Mouse (Mus musculus) E14TG2a.4 (cell line): ENCODE data around the gene Cdc27.
"Not testable (repeated sequence)": the region's sequence is repeated elsewhere in the genome, so short reads cannot be mapped to it uniquely, and the experiment has no call there.

Source experiments
- H3K27me3 ChIP-seq: 2 replicates; pipeline ENCODE4 v1.6.1; 2014; ENCODE audit warnings: low read length, control low read depth; ENCODE audit not compliant: insufficient read depth
- H3K36me3 ChIP-seq: 2 replicates; pipeline ENCODE4 v1.6.1; 2014; ENCODE audit warnings: low read length, control low read depth; ENCODE audit not compliant: insufficient read depth
- H3K4me1 ChIP-seq: replicated peaks from 2 replicates; pipeline ENCODE4 v1.6.1; 2014; ENCODE audit warnings: low read depth, low read length, control low read depth
- H3K4me3 ChIP-seq: replicated peaks from 2 replicates; pipeline ENCODE4 v1.5.1; 2014; ENCODE audit warnings: mild to moderate bottlenecking, low read length
- H3K9me3 ChIP-seq: 2 replicates; pipeline ENCODE4 v1.6.1; 2014; ENCODE audit warnings: low read length, control low read depth
- CTCF ChIP-seq: conservative IDR thresholded peaks from 2 replicates; pipeline ENCODE4 v1.5.1; 2014; ENCODE audit warnings: low read length
- NANOG ChIP-seq: IDR thresholded peaks from 2 replicates; pipeline ENCODE4 v1.6.1; 2014; ENCODE audit warnings: borderline replicate concordance, low read length, mixed read lengths
- POU5F1 ChIP-seq: IDR thresholded peaks from 2 replicates; pipeline ENCODE4 v1.6.1; 2014; ENCODE audit warnings: low read length, borderline replicate concordance

Gene Cdc27

GRCm38 (mm10) chr11:104578074-104578473, 27.7 kb upstream of the Cdc27 start:
- H3K9me3 ChIP-seq = no peaks in the 10 kb centered on the region
- peaks cover 21% of the 10 kb centered on the region for H3K4me1 ChIP-seq
- no peaks in the 10 kb centered on the region for H3K36me3 ChIP-seq
- TF ChIP-seq POU5F1 (no peak), CTCF (no peak), NANOG (no peak)
- H3K27me3 ChIP-seq = peaks cover 31% of the 10 kb centered on the region
- no peak overlapping the region for H3K4me3 ChIP-seq

GRCm38 (mm10) chr11:104576772-104577612, 26.6 kb upstream of the Cdc27 start:
- H3K4me1 ChIP-seq = peaks cover 16% of the 10 kb centered on the region
- H3K4me3 ChIP-seq = no peak overlapping the region
- H3K9me3 ChIP-seq = no peaks in the 10 kb centered on the region
- TF ChIP-seq NANOG (no peak), CTCF (no peak), POU5F1 (no peak)
- no peaks in the 10 kb centered on the region for H3K36me3 ChIP-seq
- peaks cover 39% of the 10 kb centered on the region for H3K27me3 ChIP-seq

GRCm38 (mm10) chr11:104572566-104572965, 22.1 kb upstream of the Cdc27 start:
- Histone ChIP-seq H3K9me3 (peaks cover 7% of the 10 kb centered on the region), H3K4me3 (no peak overlapping the region), H3K4me1 (peaks cover 11% of the 10 kb centered on the region; the same call in 1 of the 2 replicates), H3K36me3 (no peaks in the 10 kb centered on the region), H3K27me3 (peaks cover 42% of the 10 kb centered on the region)
- TF ChIP-seq CTCF = no peak
- no peak for TF ChIP-seq POU5F1

- Histone ChIP-seq H3K9me3 (peaks cover 7% of the 10 kb centered on the region), H3K4me3 (no peak overlapping the region), H3K36me3 (no peaks in the 10 kb centered on the region), H3K27me3 (peaks cover 39% of the 10 kb centered on the region), H3K4me1 (peaks cover 11% of the 10 kb centered on the region; the same call in 1 of the 2 replicates)
- TF ChIP-seq CTCF = no peak
- TF ChIP-seq NANOG = no peak
- TF ChIP-seq POU5F1 = no peak
Observed at GRCm38 (mm10) chr11:104572091-104572490, 21.7 kb upstream of the Cdc27 start.

GRCm38 (mm10) chr11:104571373-104571772, 21.0 kb upstream of the Cdc27 start:
- Histone ChIP-seq H3K4me3 (peak overlapping the region; percentile 73), H3K27me3 (peaks cover 39% of the 10 kb centered on the region), H3K4me1 (peaks cover 11% of the 10 kb centered on the region; the same call in 1 of the 2 replicates)
- H3K9me3 ChIP-seq, H3K36me3 ChIP-seq: not testable (repeated sequence)

- Histone ChIP-seq H3K4me1 (peaks cover 11% of the 10 kb centered on the region; the same call in 1 of the 2 replicates), H3K27me3 (peaks cover 39% of the 10 kb centered on the region)
- not testable (repeated sequence) for H3K9me3 ChIP-seq, H3K36me3 ChIP-seq, H3K4me3 ChIP-seq
Observed at GRCm38 (mm10) chr11:104570515-104570914, 20.1 kb upstream of the Cdc27 start.

GRCm38 (mm10) chr11:104568326-104568725, 17.9 kb upstream of the Cdc27 start:
- peaks cover 34% of the 10 kb centered on the region for H3K27me3 ChIP-seq
- no peaks in the 10 kb centered on the region for H3K36me3 ChIP-seq
- TF ChIP-seq CTCF = no peak
- TF ChIP-seq POU5F1 = no peak
- TF ChIP-seq NANOG = no peak
- peaks cover 11% of the 10 kb centered on the region; the same call in 1 of the 2 replicates for H3K4me1 ChIP-seq
- no peak overlapping the region for H3K4me3 ChIP-seq
- H3K9me3 ChIP-seq = peaks cover 7% of the 10 kb centered on the region

GRCm38 (mm10) chr11:104567736-104568135, 17.3 kb upstream of the Cdc27 start:
- Histone ChIP-seq H3K27me3 (peaks cover 28% of the 10 kb centered on the region), H3K36me3 (no peaks in the 10 kb centered on the region), H3K4me1 (peaks cover 11% of the 10 kb centered on the region; the same call in 1 of the 2 replicates), H3K9me3 (peaks cover 7% of the 10 kb centered on the region), H3K4me3 (no peak overlapping the region)
- TF ChIP-seq NANOG (no peak), CTCF (no peak), POU5F1 (no peak)

- Histone ChIP-seq H3K36me3 (no peaks in the 10 kb centered on the region), H3K4me3 (no peak overlapping the region), H3K4me1 (peaks cover 4% of the 10 kb centered on the region; the same call in 1 of the 2 replicates), H3K27me3 (peaks cover 19% of the 10 kb centered on the region), H3K9me3 (peaks cover 7% of the 10 kb centered on the region)
- TF ChIP-seq CTCF (no peak), NANOG (no peak), POU5F1 (no peak)
Observed at GRCm38 (mm10) chr11:104566796-104567195, 16.4 kb upstream of the Cdc27 start.
